Mouse (Mus musculus) common myeloid progenitor, adult 5-6 weeks (primary cell): ENCODE data around the gene Capn2. TPM values are rescaled to one million over a fixed set of nuclear protein-coding genes. Genes with fewer than 3 reads are reported as not detected.

ENCODE experiments used
- ATAC-seq: replicated peaks from 2 replicates; pipeline ENCODE4 v1.8.0; 2016; ENCODE audit warnings: low read depth, mild to moderate bottlenecking, moderate TSS enrichment, inconsistent platforms; ENCODE audit not compliant: poor library complexity, severe bottlenecking
- total RNA-seq: library from RNA; stranded (forward); fragments of 200-1000, 187-1606 nt; gene quantifications from 2 replicates; pipeline ENCODE4 v1.2.3, GENCODE M21; 2017

The Capn2 gene
- total RNA-seq, result 22.4 TPM in 2 replicates

DNA sequence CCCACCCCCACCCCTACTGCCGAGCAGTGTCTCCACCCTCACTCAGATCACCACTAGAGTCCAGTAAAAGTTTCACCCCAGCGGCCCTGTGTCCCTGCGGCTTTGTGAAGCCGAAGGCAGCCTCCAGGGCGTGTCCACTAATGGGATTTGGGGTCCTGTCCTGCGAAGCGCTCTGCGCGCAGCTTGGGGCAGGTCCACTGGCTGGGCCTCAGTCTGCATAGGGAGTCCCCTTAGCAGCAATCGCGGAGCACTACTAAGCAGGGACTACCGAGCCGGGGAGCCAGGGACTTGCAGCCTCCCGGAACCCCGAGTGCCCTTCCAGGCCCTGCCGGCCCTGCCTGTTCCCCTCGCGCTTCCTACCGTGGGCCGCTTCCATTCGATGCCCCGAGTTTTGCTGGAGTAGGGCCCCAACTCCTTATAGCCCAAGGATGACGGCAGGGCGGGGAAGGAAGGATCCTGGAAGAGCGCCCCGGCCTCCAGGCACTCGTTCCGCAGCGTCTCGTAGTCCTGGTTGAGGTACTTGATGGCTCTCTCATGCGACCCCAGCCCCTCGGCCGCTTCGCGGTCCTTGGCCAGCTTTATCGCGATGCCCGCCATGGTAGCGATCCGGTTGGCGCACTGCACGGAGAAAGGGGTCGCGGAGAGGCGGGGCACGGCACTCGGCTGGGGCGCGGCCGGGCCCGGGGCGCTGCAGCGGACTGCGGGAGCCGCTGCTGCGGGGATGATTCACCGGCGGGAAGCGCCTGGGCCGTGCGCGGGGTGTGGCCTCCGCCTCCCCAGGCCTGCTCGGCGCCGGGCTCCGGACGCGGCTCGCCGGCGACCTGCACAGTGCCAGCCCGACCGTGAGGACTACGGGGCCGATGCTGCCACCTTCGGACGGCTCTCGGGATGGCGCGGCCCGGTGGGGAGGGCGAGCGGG is at the start of gene Capn2:
Capn2 (minus strand) TSS at position 851 of the 919 bp plus-strand sequence.
- ATAC-seq, result peak; percentile 72

DNA sequence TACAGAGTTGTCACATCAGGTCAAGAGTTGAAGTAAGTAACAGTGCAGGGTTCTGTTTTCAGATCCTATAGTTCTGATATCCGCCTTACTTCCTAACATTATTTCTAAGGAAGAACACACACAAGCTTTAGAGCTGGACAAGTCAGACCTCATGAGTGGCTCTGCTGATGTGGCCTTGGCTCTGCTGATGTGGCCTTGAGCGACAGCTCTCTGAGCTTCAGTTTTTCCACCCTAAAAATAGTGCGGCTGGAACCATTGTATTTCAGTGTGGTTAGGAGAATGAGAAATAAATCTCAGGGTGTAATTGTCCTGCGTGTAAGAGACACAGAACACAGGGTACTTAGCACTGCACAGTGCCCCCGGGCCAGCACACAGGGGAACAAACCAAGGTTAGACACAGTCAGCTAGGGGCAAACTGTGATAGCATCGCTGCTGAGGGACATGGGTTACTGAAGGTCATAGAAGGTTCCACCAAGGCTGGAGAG is 48.0 kb upstream of the Capn2 start:
- no peak for ATAC-seq

DNA sequence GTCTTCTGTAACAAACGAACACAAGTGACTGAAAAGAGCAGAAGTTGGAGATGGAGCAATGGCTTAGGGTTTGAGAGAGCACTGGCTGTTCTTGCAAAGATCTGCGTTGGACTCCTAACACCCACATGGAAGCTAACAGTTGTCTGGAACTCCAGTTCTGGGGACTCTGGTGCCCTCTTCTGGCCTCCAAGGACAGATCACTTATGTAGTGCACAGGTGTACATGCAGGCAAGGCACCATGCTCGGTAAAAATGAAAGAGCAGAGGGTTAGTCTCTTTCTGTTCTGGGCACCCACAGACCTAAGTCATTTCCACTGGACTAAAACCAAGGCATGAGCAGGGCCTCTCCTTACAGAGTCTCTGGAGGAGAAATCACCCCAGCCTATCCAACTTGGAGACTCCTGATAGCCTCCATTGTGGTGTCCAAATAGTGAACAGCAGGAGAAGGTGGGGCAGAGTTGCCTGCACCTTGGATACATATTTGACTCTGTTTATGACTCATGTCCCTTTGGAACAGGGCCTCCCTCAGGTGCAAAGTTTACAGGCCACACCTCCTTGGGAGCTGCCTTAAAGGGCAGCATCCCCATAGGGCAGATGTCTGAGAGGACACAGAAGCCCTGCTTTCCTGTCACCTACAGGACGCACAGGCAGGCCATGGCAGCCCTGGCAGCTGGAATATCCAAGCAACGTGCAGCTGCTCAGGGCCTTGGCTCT is 47.2 kb upstream of the Capn2 start, which contains the start of gene Capn8:
Capn8 (plus strand) TSS at position 600 of the 713 bp plus-strand sequence.
- ATAC-seq, result peak; percentile 33; the same call in 1 of the 2 replicates

DNA sequence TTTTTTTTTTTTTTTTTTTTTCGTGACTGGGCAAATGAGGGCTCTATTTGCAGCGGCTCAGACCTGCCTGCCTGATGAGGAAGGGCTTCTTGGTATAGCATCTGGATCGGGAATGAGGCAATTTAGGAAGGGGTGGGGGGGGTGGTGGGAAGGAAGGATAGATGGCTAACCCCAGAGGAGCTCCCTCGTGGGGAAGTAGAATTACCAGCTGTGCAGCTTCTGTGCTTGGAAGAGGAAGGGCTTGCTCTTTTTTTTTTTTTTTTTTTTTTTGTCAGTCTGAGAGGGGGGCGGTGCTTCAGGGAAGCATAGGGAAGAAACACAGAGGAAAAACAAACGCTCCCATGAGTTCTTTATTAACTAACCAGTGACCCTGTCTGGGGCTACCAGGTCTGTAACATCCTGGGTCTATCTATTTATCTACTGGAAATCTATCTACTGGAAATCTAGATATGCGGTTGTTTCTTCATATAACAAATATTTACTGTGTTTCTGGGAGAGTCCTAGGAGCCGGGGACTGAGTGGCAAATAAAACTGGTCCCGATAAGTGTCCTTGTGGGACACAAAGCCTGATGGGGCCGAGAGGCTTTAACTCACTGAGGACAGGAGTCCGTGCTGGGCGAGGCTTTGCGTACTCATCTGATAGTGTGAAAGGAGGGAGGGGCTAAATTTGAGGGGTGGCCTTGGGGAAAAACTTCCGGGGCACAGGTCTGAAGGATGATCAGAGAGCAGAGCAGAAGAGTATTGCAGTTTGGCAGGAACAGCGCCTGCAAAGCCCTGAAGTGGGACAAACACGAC is 45.4 kb upstream of the Capn2 start:
- peak; percentile 55 for ATAC-seq

DNA sequence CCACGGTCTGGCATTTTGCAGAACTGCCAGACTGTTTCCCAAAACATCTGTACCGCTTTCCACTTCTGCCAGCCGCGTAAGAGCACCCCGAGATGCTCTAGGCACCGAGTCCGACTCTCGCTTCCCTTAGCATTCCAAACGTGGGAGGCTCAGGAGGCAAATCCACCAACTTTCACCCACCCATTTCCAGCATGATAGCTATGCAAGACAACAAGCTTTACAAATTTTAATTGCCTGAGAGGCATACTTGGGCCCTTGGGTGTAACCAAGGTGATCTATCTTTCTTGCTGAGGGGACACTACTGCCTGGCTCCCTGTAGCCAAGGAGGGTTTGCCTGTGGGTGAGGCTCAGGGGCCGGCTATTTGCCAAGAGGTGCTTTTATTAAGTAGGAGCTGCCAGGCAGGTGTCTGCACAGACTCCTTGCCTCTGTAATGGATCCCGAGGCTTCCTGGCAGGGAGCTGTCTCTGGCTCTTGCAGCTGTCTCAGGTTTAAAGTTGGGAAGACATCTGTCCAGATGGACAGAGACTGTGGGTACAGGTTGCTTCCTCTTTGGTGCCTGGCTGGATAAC is 44.6 kb upstream of the Capn2 start:
- no peak for ATAC-seq

DNA sequence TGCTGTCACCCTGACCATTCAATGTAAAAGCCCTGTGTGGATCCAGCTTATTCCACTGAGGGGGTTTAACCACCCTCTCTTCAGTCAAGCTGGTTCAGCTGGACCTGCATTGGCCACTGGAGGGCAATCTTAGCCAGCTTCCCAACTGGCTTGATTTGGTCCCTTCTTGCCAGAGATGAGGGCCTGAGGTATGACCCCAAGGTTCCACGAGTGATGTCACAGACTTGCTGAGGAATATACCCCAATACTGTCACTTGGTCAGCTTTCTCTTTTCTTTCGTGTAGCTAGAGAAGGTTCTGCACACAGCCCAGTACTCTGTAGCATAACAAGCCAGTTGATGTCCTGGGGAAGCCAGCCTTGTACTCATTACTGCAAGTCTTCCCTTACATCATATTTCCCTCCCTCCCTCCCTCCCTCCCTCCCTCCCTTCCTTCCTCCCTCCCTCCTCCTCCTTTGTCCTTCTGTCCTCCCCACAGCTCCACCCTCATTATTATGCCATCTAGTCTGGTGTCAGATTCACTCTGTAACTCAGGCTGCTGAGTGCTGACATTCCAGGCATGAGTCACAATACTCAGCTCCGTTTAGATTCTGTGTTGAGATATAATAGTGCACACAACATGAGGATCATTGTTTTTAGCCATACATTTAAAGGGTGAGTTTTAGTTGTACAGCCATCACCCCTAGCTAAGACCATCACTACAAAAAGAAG is 43.1 kb upstream of the Capn2 start:
- ATAC-seq, result peak; percentile 56

DNA sequence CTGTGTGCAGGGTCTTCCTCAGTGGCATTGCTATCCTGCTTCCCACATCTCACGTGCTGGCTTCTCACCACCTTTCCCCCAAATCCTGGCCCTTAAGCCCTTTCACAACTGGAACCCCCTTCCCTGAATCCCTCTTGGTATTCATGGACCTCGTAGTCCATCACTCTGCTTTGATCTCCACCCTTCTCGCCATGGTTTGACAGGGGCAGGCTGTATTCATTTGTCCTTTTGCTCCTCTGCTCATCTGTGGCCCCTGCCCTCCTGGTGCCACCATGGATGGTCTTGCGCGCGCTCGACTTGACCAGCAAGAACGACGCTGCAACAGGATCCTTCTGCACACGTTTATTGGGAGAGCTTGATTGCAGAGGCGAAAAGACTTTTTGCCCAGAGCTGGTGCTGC is 42.1 kb upstream of the Capn2 start:
- no peak for ATAC-seq

DNA sequence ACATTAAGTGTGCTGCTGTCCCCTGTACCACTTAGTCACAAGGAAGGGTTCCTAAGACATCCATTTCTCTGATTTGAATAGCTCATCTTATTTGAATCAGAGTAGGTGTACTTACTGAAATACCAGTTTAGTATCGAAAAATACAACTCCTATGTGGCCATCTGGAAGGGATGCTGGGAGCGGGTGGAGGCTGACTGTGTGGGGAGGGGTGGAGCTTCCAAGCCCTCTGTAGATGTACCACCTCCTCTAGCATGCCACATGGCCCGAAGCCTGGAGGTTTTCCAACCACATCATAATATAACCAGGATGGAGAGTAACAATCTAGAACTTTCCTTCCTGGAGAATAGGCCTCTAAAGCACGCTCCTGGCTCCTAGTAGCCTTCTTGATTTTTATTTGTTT is 40.9 kb upstream of the Capn2 start:
- no peak for ATAC-seq

DNA sequence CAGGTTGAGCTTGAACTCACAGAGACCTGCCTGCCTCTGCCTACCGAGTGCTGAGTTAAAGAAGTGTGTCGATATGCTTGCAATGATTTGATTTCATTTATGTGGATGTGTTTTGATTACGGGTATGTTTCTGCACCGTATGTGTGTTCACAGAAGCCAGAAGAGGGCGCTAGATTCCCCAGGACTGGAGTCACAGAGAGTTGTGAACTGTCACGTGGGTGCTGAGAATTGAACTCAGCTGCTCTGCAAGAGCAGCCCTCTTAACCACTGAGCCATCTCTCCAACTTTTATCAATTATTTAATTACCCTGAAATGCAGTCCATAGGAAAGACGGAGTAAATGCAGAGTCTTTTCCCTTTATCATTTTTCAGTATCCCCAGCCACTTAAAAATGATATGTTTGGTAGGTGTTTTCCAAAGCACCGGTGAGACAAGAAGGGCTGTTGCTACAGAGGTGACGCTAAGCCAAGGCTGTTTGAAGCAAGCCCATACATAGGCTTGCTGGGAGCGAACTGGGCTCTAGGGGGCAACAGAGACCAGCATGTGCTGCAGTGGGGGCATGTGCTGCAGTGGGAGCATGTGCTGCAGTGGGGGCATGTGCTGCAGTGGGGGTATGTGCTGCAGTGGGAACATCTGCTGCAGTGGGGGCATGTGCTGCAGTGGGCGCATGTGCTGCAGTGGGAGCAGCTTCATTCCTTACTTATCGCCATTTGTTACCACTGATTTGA is 36.4 kb upstream of the Capn2 start:
- peak; percentile 91 for ATAC-seq

DNA sequence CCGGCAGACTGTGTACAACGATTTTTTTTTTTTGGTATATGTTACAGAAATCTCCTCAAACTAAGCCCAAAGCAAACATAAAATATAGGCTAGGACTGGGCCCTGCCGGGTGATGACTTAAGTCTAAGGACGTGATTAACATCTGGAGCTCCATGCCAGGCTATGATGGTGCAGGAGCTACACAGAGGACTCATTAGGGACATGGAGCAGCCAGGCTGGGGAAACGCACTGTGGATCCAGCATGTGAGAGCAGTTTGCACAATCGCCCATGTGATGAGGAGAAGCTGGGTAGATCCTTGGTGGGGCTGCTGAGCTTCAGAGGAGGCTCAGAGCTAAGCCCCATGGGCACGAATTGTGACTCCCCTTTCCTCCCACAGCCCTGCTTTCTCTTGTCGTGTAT is 33.4 kb upstream of the Capn2 start:
- no peak for ATAC-seq

DNA sequence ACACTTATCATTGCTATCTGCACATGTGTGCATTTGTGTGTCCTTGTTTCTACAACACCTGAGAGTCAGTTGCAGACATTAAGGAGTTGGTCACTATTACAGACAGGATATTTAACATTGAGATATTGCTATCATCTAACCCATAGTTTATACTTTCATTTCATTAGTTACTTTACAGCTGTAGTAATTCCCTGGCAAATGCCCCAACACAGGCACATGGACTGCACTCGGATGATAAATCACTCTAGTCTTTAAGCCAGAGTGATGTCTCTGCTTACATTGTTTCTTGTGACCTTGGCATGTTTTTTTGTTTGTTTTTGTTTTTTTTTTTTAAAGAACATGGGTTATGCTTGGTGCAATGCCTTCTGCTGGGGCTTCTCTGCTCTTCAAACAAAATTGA is 26.5 kb upstream of the Capn2 start:
- ATAC-seq, result no peak

DNA sequence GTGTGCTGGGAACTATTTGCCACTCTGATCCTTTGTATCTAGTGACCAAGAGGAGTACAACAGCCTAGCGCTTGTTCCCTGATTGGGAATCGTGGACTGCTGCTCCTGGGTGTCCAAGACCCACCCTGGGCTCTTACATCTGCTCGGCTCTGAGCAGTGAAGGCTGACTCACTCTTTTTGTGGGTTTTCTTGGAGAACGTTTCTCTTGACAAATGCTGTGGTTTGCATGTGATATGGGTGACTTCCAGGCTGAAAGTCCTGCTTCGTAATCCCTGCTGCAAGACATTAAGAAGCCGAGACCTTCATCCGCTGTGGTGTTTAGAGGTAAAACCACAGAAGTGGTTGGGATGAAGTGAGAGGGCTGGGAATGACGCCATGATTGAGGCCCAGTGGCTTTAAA is 25.7 kb upstream of the Capn2 start:
- peak; percentile 73 for ATAC-seq

DNA sequence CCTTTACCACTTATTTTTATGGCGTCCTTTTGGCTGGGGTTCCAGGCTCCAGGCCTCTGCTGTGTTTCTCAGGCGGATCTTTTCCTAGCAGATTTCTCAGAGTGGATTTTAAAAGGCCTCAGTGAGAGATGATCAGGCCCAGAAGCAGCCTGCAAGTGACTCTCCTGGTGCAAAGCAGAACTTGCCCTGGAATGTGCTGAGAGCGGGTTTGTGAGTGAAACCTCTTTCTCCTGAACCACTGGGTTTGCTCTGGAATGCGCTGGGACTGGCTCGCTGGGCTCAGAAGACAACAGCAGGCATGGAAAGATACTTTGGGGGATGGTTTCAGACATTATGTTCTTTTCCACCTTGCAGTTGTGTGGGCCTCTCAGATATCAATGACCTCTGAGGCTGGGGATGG is 24.7 kb upstream of the Capn2 start:
- no peak for ATAC-seq

DNA sequence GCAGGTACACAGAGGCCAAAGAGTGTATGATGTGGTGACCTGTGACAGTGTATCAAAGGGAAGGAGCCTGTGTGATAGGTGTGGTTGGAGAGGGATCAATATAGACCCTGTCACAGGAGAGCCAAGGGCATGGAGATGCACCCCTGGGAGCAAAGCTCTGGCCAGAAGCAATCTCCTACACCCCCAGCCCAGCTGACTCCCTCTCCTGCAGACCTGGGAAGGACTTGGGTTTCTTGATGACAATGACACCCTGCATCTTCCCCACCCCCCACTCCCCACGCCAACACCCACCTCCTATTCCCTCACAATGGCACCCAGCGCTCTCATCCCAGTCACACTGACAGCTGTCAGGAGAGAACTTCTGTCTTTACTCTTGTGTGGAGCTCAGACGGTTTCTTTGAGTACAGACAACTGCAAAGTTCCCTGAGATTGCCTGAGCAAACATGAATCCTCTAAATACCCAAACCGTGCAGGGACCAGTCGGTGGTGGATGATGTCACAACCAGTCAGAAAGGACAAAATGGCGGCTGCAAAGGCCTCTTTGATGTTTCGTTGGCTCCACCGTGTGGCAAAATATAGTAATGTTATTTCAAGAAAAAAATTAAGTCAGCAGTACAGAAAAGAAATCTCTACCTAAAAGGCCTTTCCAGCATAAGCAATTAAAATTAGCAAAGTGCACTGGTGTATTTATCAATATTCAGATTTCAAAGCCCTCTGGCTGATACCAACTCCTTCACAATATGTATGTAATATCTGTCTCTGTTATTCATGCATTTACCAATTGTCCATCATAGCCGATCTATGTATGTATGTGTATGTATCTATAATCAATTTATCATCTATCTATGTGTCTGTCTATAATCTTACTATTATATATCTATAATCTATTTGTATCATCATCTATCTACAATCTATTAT is 21.9 kb upstream of the Capn2 start:
- peak; percentile 87 for ATAC-seq

DNA sequence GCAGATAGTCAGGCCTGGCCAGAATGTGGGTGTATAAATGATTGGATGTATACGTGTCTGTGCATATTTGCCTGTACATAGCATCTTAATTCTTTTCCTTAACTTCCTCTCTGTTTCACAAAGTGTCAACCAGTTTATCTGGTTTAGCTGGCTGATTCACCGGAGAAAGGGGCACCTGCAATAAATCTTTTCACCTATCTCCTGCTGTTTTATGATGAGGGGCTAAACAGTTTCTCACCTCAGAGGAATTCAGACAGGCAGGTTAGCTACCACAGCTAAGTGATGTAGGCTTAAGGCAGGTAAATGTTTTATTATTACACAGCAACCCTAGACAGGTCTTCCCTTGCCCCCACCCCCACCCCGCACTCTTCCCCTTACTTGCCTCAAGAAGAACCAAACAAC is 17.7 kb upstream of the Capn2 start:
- no peak for ATAC-seq

DNA sequence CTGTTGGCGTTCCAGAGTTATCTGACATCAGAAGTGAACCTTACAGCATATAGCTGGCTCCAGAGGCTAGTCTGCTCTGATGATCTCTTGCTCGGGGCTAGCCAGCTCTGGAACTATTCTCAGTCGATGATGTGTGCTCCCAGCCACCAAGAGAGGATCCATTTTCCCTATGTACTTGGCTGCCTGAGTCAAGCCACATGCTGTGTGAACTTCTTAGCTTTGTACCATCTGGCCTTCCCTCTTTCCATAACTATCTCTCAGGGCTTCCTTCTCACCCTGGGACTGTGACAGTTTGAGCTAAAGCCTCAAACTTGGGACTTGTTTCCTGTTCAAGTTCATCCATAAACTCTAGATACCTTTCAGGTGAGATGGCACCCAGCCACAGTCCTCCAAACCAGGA is 16.2 kb upstream of the Capn2 start:
- ATAC-seq, result no peak

DNA sequence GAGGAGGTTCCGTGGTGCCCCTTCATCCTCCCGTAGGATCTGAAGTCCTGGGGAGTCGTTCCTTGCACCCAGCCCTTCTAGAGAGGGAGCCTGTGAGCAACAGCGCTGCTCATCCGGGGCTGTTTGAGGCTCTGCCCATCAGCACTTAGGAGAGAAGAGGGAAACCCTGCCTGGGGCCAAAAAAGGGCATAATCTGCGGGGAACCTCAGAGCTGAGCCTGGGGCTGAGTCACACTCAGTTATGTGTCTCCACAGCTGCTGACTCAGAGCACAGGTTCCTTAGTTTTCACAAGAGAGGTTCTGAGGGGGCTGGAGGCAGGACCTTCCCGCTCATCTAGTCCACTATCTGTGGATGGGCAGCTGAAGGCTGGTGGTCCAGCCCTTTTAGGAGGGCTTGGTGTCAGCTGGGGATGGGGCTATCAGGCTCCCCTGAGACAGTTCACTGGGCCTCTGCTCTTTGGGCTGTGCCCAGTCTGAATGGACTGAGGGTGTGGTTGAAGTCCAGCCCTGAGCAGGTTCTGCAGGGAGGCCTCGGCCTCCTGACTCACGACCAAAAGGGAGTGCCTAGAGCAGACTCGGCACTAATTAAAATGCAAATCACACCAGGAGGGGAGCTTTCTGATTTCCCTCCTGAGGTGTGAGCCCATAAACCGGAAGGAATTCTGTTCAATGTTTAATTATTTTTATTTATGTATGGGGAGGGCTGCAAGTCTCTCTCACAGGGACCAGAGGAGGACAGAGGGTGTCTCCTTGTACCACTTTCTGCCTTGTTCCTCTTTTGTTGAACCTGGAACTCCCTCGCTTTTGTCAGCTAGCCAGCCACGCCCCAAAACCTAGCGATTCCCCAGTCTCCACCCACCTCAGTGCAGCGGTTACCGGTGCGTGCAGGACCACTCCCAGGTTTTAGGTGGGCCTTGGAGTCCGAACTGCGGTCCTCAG is 10.8 kb upstream of the Capn2 start:
- ATAC-seq, result peak; percentile 91
